Mouse (Mus musculus): ENCODE measurements around the gene Slc39a1.

The Slc39a1 gene

GRCm38 (mm10) chr3:90294651-90295050, 46.7 kb downstream of the Slc39a1 start:
- DNase-seq (ENCODE audit: low spot score in 2 of 2): no peak
